Mouse (Mus musculus): ENCODE data around the gene Sumo3.

DNA sequence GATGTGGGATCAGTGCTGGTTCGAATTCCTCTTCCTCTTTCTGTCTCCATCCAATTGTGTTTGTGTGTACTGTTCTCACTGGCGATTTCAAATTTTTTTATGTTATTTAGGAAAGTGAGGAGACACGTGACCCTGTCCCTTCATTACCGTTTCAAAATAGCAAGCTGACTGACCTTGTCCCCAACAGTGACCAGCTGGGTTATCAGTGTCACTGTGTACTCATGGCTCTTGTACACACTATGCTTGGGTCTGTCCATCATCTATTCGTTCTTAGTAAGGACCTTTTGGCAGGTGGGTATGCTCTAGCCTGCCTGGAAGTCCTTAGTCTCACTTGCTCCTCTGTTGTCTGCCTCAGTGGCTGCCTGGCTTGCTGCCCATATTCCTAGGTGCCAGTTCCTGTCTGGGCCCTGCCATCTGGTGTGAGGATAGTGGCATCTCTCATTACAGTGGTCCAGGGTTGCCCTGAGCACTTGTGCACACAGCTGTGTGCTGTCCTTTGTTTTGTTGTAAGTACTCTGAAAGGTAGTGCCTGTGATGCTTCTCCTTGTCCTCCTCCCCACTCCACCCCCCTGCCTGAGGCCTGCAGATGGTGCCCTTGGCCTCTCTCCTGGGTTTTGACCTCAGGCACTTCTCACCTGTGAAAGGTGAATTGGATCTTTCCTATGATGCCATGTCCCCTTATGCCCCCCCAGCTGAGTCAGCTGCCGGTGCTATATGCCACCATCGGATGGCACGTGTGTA, 4.5 kb downstream of the Sumo3 start:
- TF ChIP-seq CTCF (IDR thresholded peaks at IDR 0.05; ENCODE audit: low read depth) = no peak
- TF ChIP-seq EP300 (IDR thresholded peaks at IDR 0.05; ENCODE audit: low read depth) = no peak
